Mouse (Mus musculus): ENCODE data around the gene Acat3.
"Not testable (repeated sequence)": the region's sequence is repeated elsewhere in the genome, so short reads cannot be mapped to it uniquely, and the experiment has no call there.

The Acat3 gene

GRCm38 (mm10) chr17:12940151-12940805 lies at the start of gene Acat3:
Gene Acat3 (minus strand): TSS chr17:12940600.
- DNase-seq (ENCODE audit: low spot score in 2 of 2): no peak

DNA sequence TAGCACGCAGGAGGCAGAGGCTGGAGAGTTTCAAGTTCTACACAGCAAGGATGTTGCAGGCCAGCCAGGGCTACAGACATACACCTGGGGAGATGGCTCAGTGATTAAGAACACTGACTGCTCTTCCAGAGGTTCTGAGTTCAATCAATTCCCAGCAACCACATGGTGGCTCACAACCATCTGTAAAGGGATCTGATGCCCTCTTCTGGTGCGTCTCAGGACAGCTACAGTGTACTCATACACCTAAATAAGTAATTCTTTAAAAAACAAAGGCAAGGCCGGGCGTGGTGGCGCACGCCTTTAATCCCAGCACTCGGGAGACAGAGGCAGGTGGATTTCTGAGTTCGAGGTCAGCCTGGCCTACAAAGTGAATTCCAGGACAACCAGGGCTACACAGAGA lies 47.7 kb upstream of the Acat3 start:
- DNase-seq (ENCODE audit: low spot score in 2 of 2): not testable (repeated sequence)

DNA sequence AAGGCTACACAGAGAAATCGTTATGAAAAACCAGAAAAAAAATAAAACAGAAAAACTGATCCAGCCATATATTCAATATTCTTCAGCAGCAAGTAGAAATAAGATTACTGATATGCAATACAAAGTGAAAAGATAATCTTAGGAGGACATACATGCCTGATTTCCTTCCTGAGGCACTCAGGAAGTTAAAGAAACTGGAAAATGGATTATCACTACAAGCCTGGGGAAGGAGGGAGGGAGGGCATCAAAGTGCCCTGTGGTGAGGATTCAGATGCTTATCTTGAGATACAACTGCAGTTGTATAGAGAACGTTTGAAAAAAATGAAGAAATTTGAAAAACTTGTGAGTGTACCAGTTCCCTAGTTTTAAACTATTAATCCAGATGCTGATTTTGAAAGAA lies 43.6 kb upstream of the Acat3 start:
- DNase-seq (ENCODE audit: low spot score in 2 of 2): no peak

- no peak for DNase-seq (ENCODE audit: low spot score in 2 of 2)
Measured at GRCm38 (mm10) chr17:12978546-12978945, 38.1 kb upstream of the Acat3 start.

DNA sequence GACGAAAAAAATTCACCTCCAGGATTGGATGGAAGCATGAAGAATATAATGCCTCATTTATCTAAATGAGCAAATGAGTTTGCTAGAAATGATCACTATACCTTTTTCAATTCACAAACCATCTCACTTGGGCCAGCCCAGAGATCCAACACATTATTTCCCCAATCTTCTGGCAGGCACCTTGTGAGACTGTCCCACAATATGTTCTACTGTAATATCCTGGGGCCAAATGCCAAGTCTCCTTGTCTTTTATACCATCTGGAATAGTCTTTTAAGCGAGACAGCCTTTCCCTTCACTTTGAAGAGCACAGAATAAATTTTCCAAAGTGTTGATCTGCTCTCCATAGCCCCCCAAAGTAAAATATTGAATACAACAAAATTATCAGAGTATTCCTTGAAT lies 33.5 kb upstream of the Acat3 start:
- DNase-seq (ENCODE audit: low spot score in 2 of 2): no peak

- no peak for DNase-seq (ENCODE audit: low spot score in 2 of 2)
Measured at GRCm38 (mm10) chr17:12967173-12967572, 26.8 kb upstream of the Acat3 start.

GRCm38 (mm10) chr17:12963476-12963875 lies 23.1 kb upstream of the Acat3 start:
- DNase-seq (ENCODE audit: low spot score in 2 of 2): no peak

DNA sequence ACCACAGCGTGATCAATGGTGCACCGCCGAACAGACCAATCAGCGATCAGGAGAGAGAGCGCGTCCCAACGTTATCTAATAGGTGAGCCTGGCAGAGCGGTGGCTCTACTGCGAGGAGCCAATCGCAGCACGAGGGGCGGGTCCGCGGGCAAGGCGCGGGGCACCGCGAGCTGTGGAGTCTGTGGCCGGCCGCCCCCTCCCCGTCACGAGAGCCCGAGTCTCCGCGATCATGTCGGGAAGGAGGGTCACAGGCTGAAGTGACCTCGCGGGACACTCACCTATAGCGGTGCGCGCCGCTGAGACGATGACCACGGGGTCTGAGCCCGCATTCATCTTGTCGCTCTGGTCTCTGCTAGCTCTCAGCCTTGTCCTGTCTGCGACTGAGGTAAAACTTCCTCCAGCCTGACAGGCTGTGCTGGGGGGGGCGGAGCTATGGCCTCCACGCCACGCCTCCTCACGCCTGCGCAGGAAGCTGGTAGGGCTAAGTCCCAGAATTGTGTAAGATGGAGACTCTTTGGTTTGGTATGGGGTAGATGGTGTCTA lies 20.0 kb upstream of the Acat3 start, which contains the start of gene Acat2:
TSS of gene Acat2 (minus strand) at position 417 of the 543 bp plus-strand sequence.
- peak; percentile 97 to 98 for DNase-seq (ENCODE audit: low spot score in 2 of 2)

GRCm38 (mm10) chr17:12959377-12959776 lies 19.0 kb upstream of the Acat3 start:
- DNase-seq (ENCODE audit: low spot score in 2 of 2): not testable (repeated sequence)

GRCm38 (mm10) chr17:12956664-12957063 lies 16.3 kb upstream of the Acat3 start:
- no peak for DNase-seq (ENCODE audit: low spot score in 2 of 2)

DNA sequence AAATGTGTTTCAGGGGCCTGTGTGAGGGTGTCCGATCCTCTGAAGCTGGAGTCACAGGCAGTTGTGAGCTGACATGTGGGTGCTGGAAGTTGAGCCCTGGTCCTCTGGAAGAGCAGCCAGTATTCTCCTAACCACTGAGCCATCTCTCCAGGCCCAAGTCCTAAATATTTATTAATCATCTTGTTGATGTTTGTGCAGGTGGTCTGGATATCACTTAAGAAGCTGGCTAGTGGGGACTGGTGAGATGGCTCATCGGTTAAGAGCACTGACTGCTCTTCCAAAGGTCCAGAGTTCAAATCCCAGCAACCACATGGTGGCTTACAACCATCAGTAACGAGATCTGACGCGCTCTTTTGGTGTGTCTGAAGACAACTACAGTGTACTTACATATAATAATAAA lies 9.3 kb upstream of the Acat3 start:
- DNase-seq (ENCODE audit: low spot score in 2 of 2): no peak

DNA sequence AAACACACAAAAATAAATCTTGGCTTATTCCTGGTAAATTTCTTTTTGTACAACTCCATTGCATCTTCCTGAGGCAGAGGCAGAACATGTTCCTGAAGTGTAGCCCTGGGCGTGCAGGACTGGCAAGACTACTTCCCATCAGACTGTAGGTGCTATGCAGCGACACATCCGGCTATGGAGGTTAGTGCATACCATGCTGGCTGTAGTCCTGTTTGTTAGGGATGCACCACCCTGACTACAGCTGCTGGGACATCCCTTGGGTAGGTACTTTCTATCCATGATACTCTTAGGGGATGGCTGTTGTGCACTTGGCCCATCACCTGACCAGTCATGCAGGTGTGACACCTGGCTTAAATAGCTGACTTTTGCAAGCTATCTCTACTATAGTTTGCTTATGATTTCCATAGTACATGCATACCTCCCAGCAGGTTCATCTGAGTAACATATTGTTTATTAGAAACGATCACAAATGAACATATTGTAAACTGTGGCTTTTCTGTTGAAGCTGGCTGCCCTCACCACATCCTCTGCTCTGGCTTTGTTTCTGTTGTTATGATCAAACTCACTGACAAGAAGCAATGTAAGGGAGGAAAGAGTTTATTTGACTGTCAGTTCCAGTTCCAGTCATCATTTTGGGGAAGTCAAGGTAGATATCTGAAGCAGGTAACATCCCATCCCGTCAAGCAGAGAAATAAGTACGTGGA lies 2.2 kb upstream of the Acat3 start:
- no peak for DNase-seq (ENCODE audit: low spot score in 2 of 2)

GRCm38 (mm10) chr17:12941543-12942260 lies 1.3 kb upstream of the Acat3 start:
- no peak for DNase-seq (ENCODE audit: low spot score in 2 of 2)

DNA sequence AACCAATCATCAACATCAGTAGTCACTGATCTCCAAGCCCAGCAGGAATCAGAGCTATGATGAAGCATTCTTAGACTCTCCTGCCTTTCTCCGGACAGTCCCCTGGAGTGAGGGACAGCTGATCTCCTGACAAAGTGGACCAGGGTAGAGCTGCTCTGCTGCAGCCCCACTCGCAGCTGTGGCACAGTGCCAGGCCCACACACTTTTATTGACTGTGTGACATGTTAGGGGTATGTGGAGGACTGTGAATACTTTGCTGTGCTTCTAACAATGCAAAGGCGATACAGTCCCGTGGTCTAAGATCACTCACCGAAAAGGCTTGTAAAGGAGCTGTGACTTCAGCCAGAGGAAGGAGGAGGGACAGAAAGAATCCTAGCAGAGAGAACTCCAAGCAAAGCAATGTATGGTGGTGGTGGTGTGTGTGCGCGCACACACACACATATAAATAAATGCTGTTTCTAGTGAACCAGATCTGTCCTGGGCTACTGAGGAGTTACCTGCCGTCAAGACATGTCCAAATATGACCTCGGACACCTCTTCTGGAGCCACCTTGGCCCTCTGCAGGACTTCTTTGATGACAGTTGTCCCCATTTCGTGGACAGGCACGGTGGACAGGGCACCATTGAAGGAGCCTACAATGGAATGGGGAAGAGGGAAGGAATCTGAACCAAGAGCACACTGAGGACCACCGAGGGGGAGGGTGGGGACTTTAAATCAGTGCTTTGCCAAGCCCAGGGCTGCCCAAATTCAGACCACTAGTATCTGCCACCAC lies 837 bp downstream of the Acat3 start:
- DNase-seq (ENCODE audit: low spot score in 2 of 2): not testable (repeated sequence)

GRCm38 (mm10) chr17:12938077-12938476 lies 2.3 kb downstream of the Acat3 start:
- no peak for DNase-seq (ENCODE audit: low spot score in 2 of 2)

- no peak for DNase-seq (ENCODE audit: low spot score in 2 of 2)
Measured at GRCm38 (mm10) chr17:12937412-12937970, 2.9 kb downstream of the Acat3 start.

DNA sequence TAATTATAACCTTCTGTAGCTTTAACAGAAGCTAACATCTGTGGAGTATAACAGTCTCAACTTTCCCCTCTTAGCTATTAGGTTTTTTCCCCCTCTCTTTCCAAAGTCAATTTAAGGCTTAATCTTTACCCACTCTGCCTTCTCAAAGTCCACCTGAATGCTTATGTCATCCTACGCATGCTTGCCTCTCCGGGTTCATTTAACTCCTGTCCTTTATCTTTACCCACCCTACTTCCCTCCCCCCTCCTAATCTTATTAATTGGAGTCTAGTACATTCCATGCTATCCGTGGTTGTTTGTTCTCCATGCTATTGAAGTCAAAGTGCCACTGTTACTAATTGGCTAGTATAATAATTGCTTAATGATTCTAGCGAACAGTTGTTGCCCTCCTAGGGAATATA lies 4.7 kb downstream of the Acat3 start:
- DNase-seq (ENCODE audit: low spot score in 2 of 2): no peak

GRCm38 (mm10) chr17:12931576-12931975 lies 8.8 kb downstream of the Acat3 start:
- DNase-seq (ENCODE audit: low spot score in 2 of 2): not testable (repeated sequence)

GRCm38 (mm10) chr17:12925703-12926180 lies 14.7 kb downstream of the Acat3 start:
- DNase-seq (ENCODE audit: low spot score in 2 of 2): no peak

- no peak for DNase-seq (ENCODE audit: low spot score in 2 of 2)
Measured at GRCm38 (mm10) chr17:12925001-12925400, 15.4 kb downstream of the Acat3 start.

DNA sequence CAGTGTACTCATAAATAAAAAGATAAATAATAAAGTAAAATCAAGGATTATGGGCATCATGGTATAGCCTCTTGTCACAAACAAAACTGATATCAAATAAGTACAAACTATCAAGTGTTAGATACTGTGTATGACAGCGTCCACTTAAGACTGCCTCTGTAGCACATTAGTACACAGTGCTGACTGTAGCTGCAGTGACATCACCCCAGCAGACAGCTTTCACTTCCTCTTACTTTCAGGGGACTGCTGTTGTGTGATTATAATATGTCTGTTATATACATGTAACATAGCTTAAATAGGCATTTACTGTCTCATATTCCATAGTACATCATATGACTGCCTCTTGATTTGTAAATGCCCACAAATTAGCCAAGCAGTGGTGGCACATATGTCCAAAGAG lies 19.3 kb downstream of the Acat3 start:
- no peak for DNase-seq (ENCODE audit: low spot score in 2 of 2)

Data from right cerebral cortex, postnatal 10 days (tissue).